Mouse (Mus musculus) ES-E14 (cell line): Measurements from ENCODE around the gene Hps3.

Source experiments
- HCFC1 ChIP-seq: IDR thresholded peaks from 2 replicates; pipeline ENCODE4 v1.6.1; 2012; ENCODE audit warnings: low read length, inconsistent platforms, borderline replicate concordance; ENCODE audit not compliant: insufficient read depth
- MAFK ChIP-seq: IDR thresholded peaks from 2 replicates; pipeline ENCODE4 v1.6.1; 2014; ENCODE audit warnings: mild to moderate bottlenecking, low read depth, low read length, inconsistent platforms; ENCODE audit not compliant: insufficient read depth
- ZC3H11A ChIP-seq: IDR thresholded peaks from 2 replicates; pipeline ENCODE4 v1.6.1; 2012; ENCODE audit warnings: low read depth, mild to moderate bottlenecking, inconsistent platforms, low read length, borderline replicate concordance
- ZNF384 ChIP-seq: IDR thresholded peaks from 2 replicates; pipeline ENCODE4 v1.6.1; 2012; ENCODE audit warnings: low read depth, low read length, inconsistent platforms

- no peak for TF ChIP-seq ZNF384
- TF ChIP-seq HCFC1 = no peak
- no peak for TF ChIP-seq ZC3H11A
- TF ChIP-seq MAFK = no peak
Measured at GRCm38 (mm10) chr3:20014454-20014853, 20.7 kb downstream of the Hps3 start.
